Mouse (Mus musculus) MEL (cell line): ENCODE data around the gene Gm20388.

Experiments used
- CHD1 ChIP-seq: IDR thresholded peaks from 2 replicates; pipeline ENCODE4 v1.6.1; 2012; ENCODE audit warnings: low read depth, mild to moderate bottlenecking, inconsistent platforms, low read length, improper control_type of control experiment
- CTCF ChIP-seq, 3 experiments: IDR thresholded peaks in 2 of 3; conservative IDR thresholded peaks in 1 of 3; 2 replicates each; pipeline ENCODE4 v1.5.1; 2011 to 2012; ENCODE audit warnings: low read length in 3 of 3, low read depth in 2 of 3, mild to moderate bottlenecking in 2 of 3, improper control_type of control experiment in 1 of 3, inconsistent platforms in 1 of 3, mixed read lengths in 1 of 3, moderate library complexity in 1 of 3; ENCODE audit not compliant: control insufficient read depth in 1 of 3, insufficient read depth in 1 of 3, poor library complexity in 1 of 3, severe bottlenecking in 1 of 3
- E2F4 ChIP-seq: IDR thresholded peaks from 2 replicates; pipeline ENCODE4 v1.6.1; 2011; ENCODE audit warnings: low read depth, low read length, improper control_type of control experiment, borderline replicate concordance
- ELF1 ChIP-seq: IDR thresholded peaks from 2 replicates; pipeline ENCODE4 v1.6.1; 2014; ENCODE audit warnings: low read depth, mild to moderate bottlenecking, inconsistent platforms, low read length, improper control_type of control experiment, moderate library complexity
- EP300 ChIP-seq, 2 experiments: IDR thresholded peaks; 2 replicates each; pipeline ENCODE4 v1.6.1; 2011; ENCODE audit warnings: improper control_type of control experiment in 2 of 2, low read length in 2 of 2, low read depth in 1 of 2, mild to moderate bottlenecking in 1 of 2
- KAT2A ChIP-seq: conservative IDR thresholded peaks from 2 replicates; pipeline ENCODE4 v1.6.1; 2012; ENCODE audit warnings: low read depth, low read length, improper control_type of control experiment, inconsistent platforms
- MAZ ChIP-seq: IDR thresholded peaks from 2 replicates; pipeline ENCODE4 v1.6.1; 2012; ENCODE audit warnings: low read depth, mild to moderate bottlenecking, inconsistent platforms, low read length, improper control_type of control experiment
- MYC ChIP-seq: IDR thresholded peaks from 2 replicates; pipeline ENCODE4 v1.6.1; 2011; ENCODE audit warnings: low read depth, mild to moderate bottlenecking, low read length, improper control_type of control experiment, moderate library complexity
- POLR2A ChIP-seq, 2 experiments: IDR thresholded peaks; 2 replicates each; pipeline ENCODE4 v1.6.1; 2011 to 2012; ENCODE audit warnings: low read length in 2 of 2, mild to moderate bottlenecking in 2 of 2, control low read depth in 1 of 2, improper control_type of control experiment in 1 of 2, low read depth in 1 of 2, moderate library complexity in 1 of 2; ENCODE audit not compliant: control insufficient read depth in 1 of 2, insufficient read depth in 1 of 2, poor library complexity in 1 of 2
- RAD21 ChIP-seq: IDR thresholded peaks from 2 replicates; pipeline ENCODE4 v1.6.1; 2011; ENCODE audit warnings: mild to moderate bottlenecking, low read depth, low read length, improper control_type of control experiment
- TCF12 ChIP-seq: IDR thresholded peaks from 2 replicates; pipeline ENCODE4 v1.6.1; 2014; ENCODE audit warnings: low read depth, mild to moderate bottlenecking, inconsistent platforms, low read length, improper control_type of control experiment, moderate library complexity

DNA sequence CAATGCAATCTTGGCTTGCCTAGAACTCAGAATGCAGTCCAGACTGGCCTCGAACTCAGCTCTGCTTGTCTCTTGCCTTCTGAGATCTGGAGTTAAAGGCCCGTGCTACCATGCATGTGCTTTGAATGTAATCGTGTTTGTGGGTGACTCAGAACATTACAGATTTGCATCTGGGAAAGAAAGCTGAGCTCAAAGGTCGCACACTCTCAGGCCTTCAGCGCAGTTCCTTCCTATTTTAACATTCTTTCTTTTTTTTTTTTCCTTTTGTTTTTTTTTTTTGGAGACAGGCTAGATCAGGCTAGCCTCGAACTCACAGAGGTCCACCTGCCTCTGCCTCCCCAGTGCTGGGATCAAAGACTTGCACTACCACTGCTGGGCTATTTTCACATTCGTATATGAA lies 3893.9 kb downstream of the Gm20388 start:
- no peak for TF ChIP-seq EP300 (IDR thresholded peaks at IDR 0.05; ENCODE audit: low read depth in 1 of 2, low read length in 2 of 2)
- no peak for TF ChIP-seq CTCF (IDR thresholded peaks at IDR 0.05 in 2 of 3, conservative IDR thresholded peaks at IDR 0.05 in 1 of 3; ENCODE audit: control insufficient read depth in 1 of 3, insufficient read depth in 1 of 3, low read depth in 2 of 3, low read length in 3 of 3, poor library complexity in 1 of 3, severe bottlenecking in 1 of 3)
- no peak for TF ChIP-seq POLR2A (IDR thresholded peaks at IDR 0.05; ENCODE audit: control insufficient read depth in 1 of 2, insufficient read depth in 1 of 2, low read depth in 1 of 2, low read length in 2 of 2, poor library complexity in 1 of 2)
- no peak for TF ChIP-seq KAT2A
- no peak for TF ChIP-seq E2F4
- no peak for TF ChIP-seq TCF12
- no peak for TF ChIP-seq ELF1
- no peak for TF ChIP-seq MYC
- no peak for TF ChIP-seq MAZ
- TF ChIP-seq RAD21: no peak
- no peak; the same call in 1 of the 2 replicates for TF ChIP-seq CHD1
